Mouse (Mus musculus): ENCODE results near the gene Atp6v0b.

Atp6v0b gene

DNA sequence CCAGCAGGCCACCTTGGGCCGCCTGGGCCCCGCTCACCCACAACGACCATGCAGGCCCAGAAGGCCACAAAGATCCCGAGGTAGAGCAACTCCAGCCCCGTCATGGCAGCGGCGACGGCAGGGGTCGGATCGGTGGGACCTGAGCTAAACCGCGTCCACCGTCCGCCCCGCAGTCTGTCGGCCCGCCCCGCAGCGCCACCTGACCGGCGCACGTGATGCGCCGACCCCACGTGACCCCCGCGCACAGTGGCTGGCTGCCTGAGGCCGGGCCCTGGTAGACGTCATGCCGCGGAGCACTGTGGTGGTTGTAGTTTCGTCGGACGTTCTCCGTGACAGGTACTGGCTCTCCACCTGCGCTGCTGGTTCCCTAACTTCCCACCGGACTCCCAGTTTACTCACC, at the start of gene Atp6v0b:
Atp6v0b (minus strand) TSS at position 201 of the 400 bp plus-strand sequence.
- peak; percentile 76 for DNase-seq (ENCODE audit: low read depth, low spot score)

GRCm38 (mm10) chr4:117934081-117934480, 46.9 kb upstream of the Atp6v0b start:
- no peak for DNase-seq (ENCODE audit: low read depth, low spot score)

DNA sequence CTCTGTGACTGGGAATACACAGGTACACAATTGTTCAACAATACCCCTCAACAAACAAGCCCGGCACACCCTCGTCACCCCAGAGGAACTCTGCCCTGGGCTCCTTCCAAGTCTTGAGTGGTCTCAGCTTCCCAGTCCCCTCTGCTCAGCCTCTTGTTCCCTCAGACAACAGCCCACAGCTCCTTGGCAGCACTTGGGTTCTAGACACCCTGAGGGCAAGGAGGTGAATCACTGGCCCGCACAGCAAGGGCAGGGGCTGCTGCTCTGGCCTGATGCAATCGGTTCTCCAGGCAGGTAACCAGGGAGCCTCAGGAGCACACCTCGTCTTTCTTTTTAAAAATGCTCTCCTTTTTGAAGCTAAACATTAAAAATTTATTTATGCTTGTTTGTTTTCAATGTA, 46.1 kb upstream of the Atp6v0b start:
- DNase-seq (ENCODE audit: low read depth, low spot score), result no peak

DNA sequence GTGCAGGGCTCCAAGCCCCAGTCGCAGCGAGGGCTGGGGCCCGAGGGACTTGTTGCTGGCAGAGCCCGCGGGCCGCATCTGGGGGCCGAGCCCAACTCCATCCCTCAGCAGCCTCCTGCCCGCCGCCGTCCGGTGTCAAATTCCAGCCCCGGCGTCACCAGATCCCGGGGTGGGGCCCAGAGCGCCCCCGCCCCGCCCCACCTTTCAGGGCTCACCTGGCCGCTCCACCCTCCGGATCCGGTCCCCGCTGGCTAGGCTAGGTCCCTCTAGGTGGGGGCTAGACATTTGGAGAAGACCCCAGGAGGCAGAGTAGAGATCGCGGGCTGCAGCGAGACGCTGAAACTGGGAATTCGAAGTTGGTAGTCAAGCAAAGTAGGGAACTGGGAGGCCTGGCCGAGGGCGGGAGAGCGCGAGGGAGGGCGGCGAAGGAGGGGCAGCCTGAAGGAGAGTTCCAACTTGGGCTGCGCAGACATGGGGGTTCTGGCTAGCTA, 42.3 kb upstream of the Atp6v0b start, which contains the start of gene Artn:
Artn (minus strand) TSS at position 373 of the 491 bp plus-strand sequence.
- DNase-seq (ENCODE audit: low read depth, low spot score), result no peak

DNA sequence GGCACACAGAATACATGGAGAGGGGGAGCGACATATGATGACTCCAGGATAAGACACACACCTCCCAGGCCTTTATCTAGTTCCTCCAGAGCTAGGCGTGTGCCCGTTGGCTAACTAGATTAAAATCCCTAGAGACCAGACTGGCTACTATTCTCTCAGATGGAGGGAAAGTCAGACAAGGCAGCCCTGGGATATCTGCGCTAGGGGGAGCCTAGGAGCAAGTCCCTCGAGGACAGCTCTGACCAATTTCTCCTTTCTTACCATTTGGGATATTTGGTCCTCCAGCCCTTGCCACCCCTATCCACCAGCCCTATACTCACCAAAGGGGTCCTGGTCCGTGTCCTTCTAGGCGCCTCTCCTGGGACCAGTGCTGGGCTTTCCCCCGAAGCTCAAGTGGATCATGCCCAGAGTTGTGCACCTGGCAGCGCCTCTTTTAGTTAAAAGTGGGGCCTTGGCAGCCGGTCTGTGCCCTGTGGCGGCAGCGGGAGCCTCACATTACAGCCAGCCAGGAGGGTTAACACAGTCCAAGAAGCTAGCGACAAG, 41.6 kb upstream of the Atp6v0b start:
- no peak for DNase-seq (ENCODE audit: low read depth, low spot score)

- no peak for DNase-seq (ENCODE audit: low read depth, low spot score)
These were observed 41.1 kb upstream of the Atp6v0b start for GRCm38 (mm10) chr4:117928234-117928633.

DNA sequence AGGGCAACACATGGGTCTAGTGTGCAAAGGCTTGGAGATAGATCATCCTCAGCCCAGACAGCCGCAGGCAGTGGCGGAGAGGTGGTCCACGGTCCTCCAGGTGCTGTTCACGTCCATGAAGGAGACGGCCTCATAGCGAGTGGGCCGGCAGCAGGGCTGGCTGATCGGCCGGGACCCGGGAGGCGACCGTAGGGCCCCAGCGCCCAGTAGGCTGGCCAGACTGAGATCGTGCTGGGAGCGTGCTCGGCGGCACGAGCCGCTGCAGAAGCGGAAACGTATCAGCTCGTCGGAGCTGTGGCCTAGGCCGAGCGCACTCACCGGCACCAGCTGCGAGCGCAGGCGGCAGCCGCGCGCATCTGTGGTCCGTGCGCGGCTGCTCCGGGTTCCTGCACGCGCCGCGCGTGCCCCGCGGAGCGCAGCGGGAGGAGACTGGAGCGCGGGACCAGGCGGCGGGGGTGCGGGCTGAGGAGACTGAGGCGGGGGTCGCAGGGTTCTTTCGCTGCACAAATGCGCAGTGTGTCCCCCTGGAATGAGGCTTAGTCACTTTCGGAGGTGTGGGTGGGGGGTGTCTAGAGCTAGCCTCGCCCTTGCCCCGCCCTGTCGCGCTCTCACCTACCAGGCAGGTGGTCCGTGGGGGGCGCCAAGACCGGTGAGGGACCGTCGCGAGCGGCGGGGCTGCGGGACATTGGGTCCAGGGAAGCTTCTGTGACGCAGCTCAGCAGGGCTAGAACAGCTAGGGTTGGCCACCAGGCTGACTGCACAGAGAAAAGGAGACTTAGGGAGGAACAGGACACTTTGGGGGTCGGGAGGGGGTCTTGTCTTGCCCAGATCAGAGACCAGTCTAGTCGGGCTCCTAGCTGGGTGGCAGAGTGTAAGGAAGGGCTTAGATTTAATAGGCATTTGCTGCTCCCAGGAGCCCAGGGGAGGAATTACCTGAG, 39.7 kb upstream of the Atp6v0b start:
- no peak for DNase-seq (ENCODE audit: low read depth, low spot score)

DNA sequence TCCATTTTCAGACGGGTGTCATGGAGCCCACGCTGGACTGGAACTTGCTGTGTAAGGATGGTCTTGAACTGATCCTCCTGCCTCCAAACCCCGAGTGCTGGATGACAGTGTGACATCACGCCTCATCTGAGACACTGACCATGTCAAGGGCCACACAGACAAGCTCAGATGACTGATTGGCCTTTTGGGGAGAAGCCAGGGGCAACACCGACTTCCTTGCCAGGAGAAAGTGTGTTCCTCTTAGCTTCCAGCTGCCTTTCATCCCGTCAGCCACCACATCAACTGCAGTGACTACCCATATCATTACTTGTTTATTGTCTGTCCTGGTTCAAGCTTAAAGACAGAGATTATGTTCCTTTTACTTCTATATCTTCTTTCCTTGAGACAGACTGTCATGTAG, 37.8 kb upstream of the Atp6v0b start:
- no peak for DNase-seq (ENCODE audit: low read depth, low spot score)

DNA sequence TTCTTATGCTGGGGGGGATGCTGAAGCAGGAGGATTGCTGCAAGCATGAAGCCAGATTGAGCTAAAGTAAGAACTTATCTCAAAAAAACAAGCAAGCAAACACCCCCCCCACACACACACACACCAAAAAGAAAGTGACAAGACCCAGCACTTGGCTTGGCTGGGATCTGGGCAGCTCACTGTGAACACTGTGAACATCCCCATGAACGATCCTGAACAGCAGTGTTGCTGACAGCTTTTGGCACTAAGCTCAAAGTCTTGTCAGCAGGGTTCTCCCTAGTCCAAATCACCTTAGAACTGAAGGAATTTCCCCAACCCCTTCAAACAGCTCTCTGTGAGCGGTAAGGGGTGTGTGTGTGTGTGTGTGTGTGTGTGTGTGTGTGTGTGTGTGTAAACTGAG, 36.3 kb upstream of the Atp6v0b start:
- no peak for DNase-seq (ENCODE audit: low read depth, low spot score)

- DNase-seq (ENCODE audit: low read depth, low spot score), result no peak
These were observed 34.2 kb upstream of the Atp6v0b start for GRCm38 (mm10) chr4:117921358-117921757.

DNA sequence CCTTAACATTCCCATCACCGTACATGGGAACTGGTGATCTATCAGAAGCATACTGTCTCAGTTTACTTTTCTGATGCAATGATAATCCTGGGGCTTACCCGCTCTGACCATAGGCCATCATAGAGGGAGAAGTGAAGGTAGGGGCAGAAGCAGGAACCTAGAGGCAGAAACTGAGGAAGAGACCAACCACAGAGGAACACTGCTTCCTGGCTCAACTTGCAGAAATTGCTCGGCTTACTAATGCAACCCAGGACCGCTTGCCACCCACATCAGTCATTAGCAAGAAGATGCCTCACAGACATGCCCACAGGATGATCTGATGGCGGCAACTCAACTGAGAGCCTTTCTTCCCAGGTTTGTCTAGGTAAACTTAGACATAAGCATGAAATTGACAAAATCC, 31.6 kb upstream of the Atp6v0b start:
- DNase-seq (ENCODE audit: low read depth, low spot score), result no peak

- DNase-seq (ENCODE audit: low read depth, low spot score), result no peak
These were observed 31.1 kb upstream of the Atp6v0b start for GRCm38 (mm10) chr4:117918261-117918660.

DNA sequence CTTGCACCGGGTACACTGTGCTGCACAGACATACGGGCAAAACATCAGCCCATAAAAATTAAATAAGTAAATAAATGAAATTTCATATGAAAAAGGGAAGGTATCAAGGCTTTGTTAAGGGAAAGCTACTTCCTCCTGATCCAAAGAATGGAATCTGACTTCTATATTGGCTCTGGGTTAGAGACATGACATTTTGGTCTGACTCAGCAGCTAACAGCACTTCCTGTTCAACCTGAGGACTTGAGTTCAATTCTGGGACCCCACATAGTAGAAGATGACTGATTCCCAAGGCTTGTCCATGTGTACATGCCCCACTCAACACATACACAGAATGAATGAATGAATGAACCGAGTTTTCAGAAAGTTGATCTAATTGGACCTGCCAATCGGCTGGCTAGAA, 30.7 kb upstream of the Atp6v0b start:
- DNase-seq (ENCODE audit: low read depth, low spot score), result no peak

- DNase-seq (ENCODE audit: low read depth, low spot score), result no peak
These were observed 30.3 kb upstream of the Atp6v0b start for GRCm38 (mm10) chr4:117917402-117917801.

- DNase-seq (ENCODE audit: low read depth, low spot score), result no peak
These were observed 29.3 kb upstream of the Atp6v0b start for GRCm38 (mm10) chr4:117916386-117916785.

DNA sequence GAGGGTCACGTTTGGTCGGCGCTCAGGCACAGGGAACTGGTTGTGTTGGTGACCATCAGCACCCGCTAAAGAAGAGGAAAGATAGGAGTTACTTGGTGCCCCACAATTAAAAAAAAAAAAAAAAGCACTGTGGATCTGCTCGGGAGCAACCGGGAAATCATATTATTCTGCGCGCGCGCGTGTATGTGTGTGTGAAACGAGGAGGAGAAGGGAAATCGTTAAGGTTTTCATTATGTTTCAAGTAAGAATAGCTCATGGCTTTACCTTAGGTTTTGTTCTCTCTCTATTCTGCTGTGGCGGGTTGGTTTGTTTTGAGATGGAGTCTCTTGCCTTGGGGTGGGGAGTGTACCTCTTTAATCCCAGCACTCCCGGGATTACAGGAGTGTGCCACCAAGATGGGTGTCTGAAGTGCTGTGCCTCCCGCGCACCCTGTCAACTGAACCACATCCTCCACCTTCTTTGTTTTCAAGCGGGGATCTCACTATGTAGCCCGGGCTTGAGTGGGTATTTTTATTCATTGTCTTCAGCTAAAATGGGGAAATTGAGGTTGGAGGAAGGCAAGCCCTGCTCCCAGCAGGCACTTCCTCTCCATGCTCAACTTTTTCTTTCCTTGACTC, 28.5 kb upstream of the Atp6v0b start:
- no peak for DNase-seq (ENCODE audit: low read depth, low spot score)

DNA sequence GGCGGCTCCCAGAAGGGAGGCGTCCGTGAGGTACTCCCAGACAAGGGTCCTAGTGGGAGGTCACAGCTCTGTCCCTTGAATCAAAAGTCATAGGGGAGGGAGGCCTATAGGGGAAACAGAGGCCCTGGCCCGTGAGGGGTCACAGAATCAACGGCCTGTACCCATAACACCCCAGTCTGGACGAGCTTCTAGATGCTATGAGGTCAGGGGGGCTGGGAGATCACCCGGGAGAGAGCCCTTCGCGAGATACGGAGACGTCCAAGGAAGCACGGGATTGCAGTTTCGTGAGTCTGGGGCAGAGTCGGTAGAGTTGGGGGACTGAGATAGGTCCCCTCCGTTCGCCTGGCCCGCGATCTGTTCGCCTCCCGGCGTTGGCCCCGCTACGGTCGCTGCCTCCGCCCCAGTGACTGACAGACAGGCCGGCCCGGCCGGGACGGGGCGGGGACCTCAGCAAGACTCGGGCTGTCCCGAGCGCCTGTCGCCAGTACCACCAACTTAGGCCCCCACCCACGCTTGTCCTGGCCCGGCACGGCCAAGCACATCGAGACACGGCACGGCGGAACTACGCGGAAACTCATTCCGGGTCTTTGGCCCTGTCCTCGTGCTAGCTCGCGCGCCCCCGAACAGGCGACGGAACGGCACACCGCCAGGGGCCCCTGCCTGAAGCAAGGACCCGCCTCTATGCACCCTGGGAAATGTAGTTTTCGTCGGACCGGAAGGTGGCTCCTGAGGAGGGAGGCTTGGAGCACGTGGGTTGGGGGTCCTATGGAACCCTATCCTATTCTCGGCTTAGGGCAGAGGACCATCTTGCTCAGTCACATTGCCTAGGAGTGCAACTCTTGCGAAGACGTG, 27.7 kb upstream of the Atp6v0b start, which contains the start of gene Ipo13:
Ipo13 (minus strand) TSS at position 409 of the 852 bp plus-strand sequence.
- peak; percentile 85 for DNase-seq (ENCODE audit: low read depth, low spot score)

DNA sequence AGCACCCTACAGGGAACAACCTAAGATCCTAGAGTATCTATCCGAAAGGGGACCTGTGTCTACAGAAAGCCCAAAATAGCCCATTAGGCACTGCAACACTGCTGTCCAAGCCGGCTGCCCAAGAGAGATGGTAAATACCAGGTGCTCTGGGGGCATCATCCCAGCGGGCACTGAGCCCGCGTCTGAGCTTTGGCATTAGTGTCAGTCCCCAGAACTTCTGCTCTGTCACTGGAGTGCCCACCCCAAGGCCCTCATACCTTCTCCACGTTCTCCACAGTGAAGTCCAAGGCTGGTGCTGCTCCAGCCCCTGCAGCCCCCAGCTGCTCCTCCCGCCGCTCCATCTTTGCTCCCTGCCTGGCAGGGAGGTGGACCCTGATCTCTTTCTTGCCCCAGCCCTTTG, 26.9 kb upstream of the Atp6v0b start:
- DNase-seq (ENCODE audit: low read depth, low spot score), result no peak

DNA sequence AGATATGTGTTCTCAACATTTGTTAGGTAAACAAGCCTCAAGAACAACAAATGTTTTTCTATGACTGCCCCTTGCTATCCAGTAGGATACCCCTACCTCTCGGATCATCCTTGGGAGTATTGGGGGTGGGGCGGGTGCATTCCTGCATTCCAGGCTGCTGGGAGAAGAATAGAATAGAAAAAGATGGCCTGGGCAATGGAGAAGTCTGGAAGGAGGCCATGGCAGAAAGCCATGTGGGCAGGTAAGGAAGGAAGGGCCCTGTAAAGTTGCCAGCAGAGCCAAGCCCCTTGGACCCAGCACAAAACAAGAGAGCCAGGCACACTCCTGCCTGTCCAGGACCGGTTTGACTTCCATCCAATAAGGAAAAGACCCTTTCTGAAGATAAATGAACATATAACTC, 26.3 kb upstream of the Atp6v0b start:
- DNase-seq (ENCODE audit: low read depth, low spot score), result no peak

DNA sequence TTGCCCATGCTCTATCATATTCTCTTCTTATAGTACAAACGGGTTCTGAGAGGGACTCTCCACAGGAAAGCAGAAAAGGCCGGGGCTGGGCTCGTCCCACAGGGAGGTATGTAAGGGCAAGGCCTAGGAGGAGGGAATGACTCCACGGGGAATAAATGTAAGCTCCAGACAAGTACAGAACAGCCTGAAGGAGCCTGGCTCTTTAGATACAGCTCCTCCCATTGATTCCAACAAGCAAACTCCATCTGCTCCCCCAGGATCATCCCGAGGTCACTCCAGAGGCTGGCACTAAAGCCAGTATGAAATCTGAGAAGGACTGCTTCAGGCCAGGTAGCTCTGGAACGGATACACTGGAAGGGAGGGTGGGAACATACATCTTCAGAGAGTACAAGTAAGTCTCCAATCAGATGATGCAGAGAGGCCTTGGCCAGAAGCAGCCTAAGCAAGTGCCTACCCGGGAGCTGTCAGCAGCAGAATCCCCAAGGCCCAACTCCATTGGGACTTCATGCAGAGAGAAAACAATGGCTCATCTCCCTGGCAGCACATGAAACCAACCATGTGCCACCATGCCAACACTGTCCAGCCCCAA, 25.6 kb upstream of the Atp6v0b start:
- no peak for DNase-seq (ENCODE audit: low read depth, low spot score)

DNA sequence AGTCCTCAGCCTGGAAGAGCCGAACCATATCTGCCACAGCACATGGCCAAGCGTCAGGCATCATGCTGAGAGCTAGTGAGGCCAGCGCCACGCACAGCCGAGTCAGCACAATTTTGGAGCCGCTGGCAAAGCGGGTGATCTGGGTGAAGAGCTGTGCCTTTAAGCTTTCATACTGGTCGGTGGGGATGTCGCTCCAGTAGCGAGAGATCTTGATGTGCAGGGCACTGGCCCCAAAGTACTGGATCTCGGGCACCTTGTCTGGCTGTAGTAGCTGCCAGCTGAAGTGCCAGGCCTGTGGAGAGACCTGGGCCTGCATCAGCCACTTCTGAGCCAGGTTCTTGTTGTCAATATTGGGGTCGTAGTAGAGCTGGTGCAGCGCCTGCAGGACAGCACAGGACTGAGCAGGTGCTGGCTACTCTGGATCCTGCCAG, 25.0 kb upstream of the Atp6v0b start:
- DNase-seq (ENCODE audit: low read depth, low spot score), result no peak

All from retina, postnatal 7 days (tissue).